Mouse (Mus musculus): ENCODE data around the gene Ell2. TPM values are rescaled to one million over a fixed set of nuclear protein-coding genes. Genes with fewer than 3 reads are reported as not detected.

Gene Ell2
- total RNA-seq, 2 experiments from 2014 or later = 3.5 to 6.7 TPM

GRCm38 (mm10) chr13:75762759-75763158, 56.2 kb downstream of the Ell2 start:
- ATAC-seq (replicated peaks; ENCODE audit: poor library complexity, severe bottlenecking) = no peak

- ATAC-seq (replicated peaks; ENCODE audit: poor library complexity, severe bottlenecking) = no peak
Observed at GRCm38 (mm10) chr13:75763280-75763679, 56.7 kb downstream of the Ell2 start.

GRCm38 (mm10) chr13:75765742-75766141, 59.2 kb downstream of the Ell2 start:
- ATAC-seq (replicated peaks; ENCODE audit: poor library complexity, severe bottlenecking) = no peak

GRCm38 (mm10) chr13:75766238-75766637, 59.7 kb downstream of the Ell2 start:
- ATAC-seq (replicated peaks; ENCODE audit: poor library complexity, severe bottlenecking) = no peak

- no peak for ATAC-seq (replicated peaks; ENCODE audit: poor library complexity, severe bottlenecking)
Observed at GRCm38 (mm10) chr13:75766967-75767366, 60.4 kb downstream of the Ell2 start.

GRCm38 (mm10) chr13:75770744-75771143, 64.2 kb downstream of the Ell2 start:
- ATAC-seq (replicated peaks; ENCODE audit: poor library complexity, severe bottlenecking) = no peak

- peak; percentile 44; the same call in 1 of the 2 replicates for ATAC-seq (replicated peaks; ENCODE audit: poor library complexity, severe bottlenecking)
Observed at GRCm38 (mm10) chr13:75771404-75771803, 64.8 kb downstream of the Ell2 start.

- no peak for ATAC-seq (replicated peaks; ENCODE audit: poor library complexity, severe bottlenecking)
Observed at GRCm38 (mm10) chr13:75771984-75772730, 65.6 kb downstream of the Ell2 start.

- no peak for ATAC-seq (replicated peaks; ENCODE audit: poor library complexity, severe bottlenecking)
Observed at GRCm38 (mm10) chr13:75775961-75776360, 69.4 kb downstream of the Ell2 start.

GRCm38 (mm10) chr13:75776692-75777091, 70.1 kb downstream of the Ell2 start:
- ATAC-seq (replicated peaks; ENCODE audit: poor library complexity, severe bottlenecking) = no peak

- ATAC-seq (replicated peaks; ENCODE audit: poor library complexity, severe bottlenecking) = peak; percentile 80
Observed at GRCm38 (mm10) chr13:75778156-75778555, 71.6 kb downstream of the Ell2 start.

GRCm38 (mm10) chr13:75779169-75779568, 72.6 kb downstream of the Ell2 start:
- ATAC-seq (replicated peaks; ENCODE audit: poor library complexity, severe bottlenecking) = peak; percentile 61

- no peak for ATAC-seq (replicated peaks; ENCODE audit: poor library complexity, severe bottlenecking)
Observed at GRCm38 (mm10) chr13:75780096-75780495, 73.5 kb downstream of the Ell2 start.

- no peak for ATAC-seq (replicated peaks; ENCODE audit: poor library complexity, severe bottlenecking)
Observed at GRCm38 (mm10) chr13:75785726-75786125, 79.2 kb downstream of the Ell2 start.

- no peak for ATAC-seq (replicated peaks; ENCODE audit: poor library complexity, severe bottlenecking)
Observed at GRCm38 (mm10) chr13:75786264-75786663, 79.7 kb downstream of the Ell2 start.

- no peak for ATAC-seq (replicated peaks; ENCODE audit: poor library complexity, severe bottlenecking)
Observed at GRCm38 (mm10) chr13:75787364-75787763, 80.8 kb downstream of the Ell2 start.

- ATAC-seq (replicated peaks; ENCODE audit: poor library complexity, severe bottlenecking) = peak; percentile 74
Observed at GRCm38 (mm10) chr13:75788178-75788577, 81.6 kb downstream of the Ell2 start.

- ATAC-seq (replicated peaks; ENCODE audit: poor library complexity, severe bottlenecking) = peak; percentile 45
Observed at GRCm38 (mm10) chr13:75789061-75789834, 82.7 kb downstream of the Ell2 start.

GRCm38 (mm10) chr13:75790550-75791205, 84.1 kb downstream of the Ell2 start:
- ATAC-seq (replicated peaks; ENCODE audit: poor library complexity, severe bottlenecking) = no peak

GRCm38 (mm10) chr13:75793863-75794629, 87.5 kb downstream of the Ell2 start:
- peak; percentile 52 for ATAC-seq (replicated peaks; ENCODE audit: poor library complexity, severe bottlenecking)
